Mouse (Mus musculus) megakaryocyte, adult 5-6 weeks (primary cell): ENCODE data around the gene Prrc2a. TPM values are rescaled to one million over a fixed set of nuclear protein-coding genes. Genes with fewer than 3 reads are reported as not detected.
A peak's percentile ranks its signal among the peaks of the same experiment; 100 is the strongest.

Source experiments
- ATAC-seq: 2 replicates; pipeline ENCODE4 v1.8.0; 2016; ENCODE audit warnings: mild to moderate bottlenecking, inconsistent platforms; ENCODE audit not compliant: poor library complexity, severe bottlenecking
- total RNA-seq, 2 experiments: library from RNA; stranded (forward) in 1 of 2; stranded (reverse) in 1 of 2; fragments of 153-499, 151-499 nt in 1 of 2; fragments of 221-1000, 200-1000 nt in 1 of 2; gene quantifications; 2 replicates each; pipeline versions ENCODE4 v1.2.3 to v1.2.4; 2015 to 2017

The Prrc2a gene
- total RNA-seq, 2 experiments from 2014 or later, result 35.8 to 172 TPM

- no peak for ATAC-seq
Observed at GRCm38 (mm10) chr17:35106522-35106921, 58.2 kb downstream of the Prrc2a start.

GRCm38 (mm10) chr17:35105740-35106389 lies 58.8 kb downstream of the Prrc2a start:
- peak; percentile 49; the same call in 1 of the 2 replicates for ATAC-seq

- ATAC-seq, result 0 out of 2 replicates have a peak, but pooled peaks have one; percentile 24
Observed at GRCm38 (mm10) chr17:35104754-35105153, 59.9 kb downstream of the Prrc2a start.

- no peak for ATAC-seq
Observed at GRCm38 (mm10) chr17:35104079-35104478, 60.6 kb downstream of the Prrc2a start.

- no peak for ATAC-seq
Observed at GRCm38 (mm10) chr17:35103221-35103690, 61.4 kb downstream of the Prrc2a start.

GRCm38 (mm10) chr17:35102299-35102698 lies 62.4 kb downstream of the Prrc2a start:
- no peak for ATAC-seq

- no peak for ATAC-seq
Observed at GRCm38 (mm10) chr17:35101161-35101560, 63.5 kb downstream of the Prrc2a start.

GRCm38 (mm10) chr17:35100196-35100765 lies 64.4 kb downstream of the Prrc2a start:
- no peak for ATAC-seq

Other genes starting within 250 kb of the Prrc2a start
Only the 30 nearest of the 38 such genes appear.
- gene Vars, start 163.9 kb downstream of the Prrc2a start, total RNA-seq (2015), result 42.2 and 61.8 TPM in 2 replicates
- 110 and 165 TPM in 2 replicates for gene Vars, start 163.9 kb downstream of the Prrc2a start, total RNA-seq (2017)
- 0.07 TPM in 1 of 2 replicates, not detected in the other for gene Vwa7, start 148.3 kb downstream of the Prrc2a start, total RNA-seq (2015)
- 0.11 TPM in 1 of 2 replicates, not detected in the other for gene Vwa7, start 148.3 kb downstream of the Prrc2a start, total RNA-seq (2017)
- gene Sapcd1, start 136.9 kb downstream of the Prrc2a start, total RNA-seq (2015), result 1.4 and 1.5 TPM in 2 replicates
- 0.22 TPM in 1 of 2 replicates, not detected in the other for gene Sapcd1, start 136.9 kb downstream of the Prrc2a start, total RNA-seq (2017)
- 7.4 and 7.5 TPM in 2 replicates for gene Msh5, start 118.2 kb downstream of the Prrc2a start, total RNA-seq (2015)
- gene Msh5, start 118.2 kb downstream of the Prrc2a start, total RNA-seq (2017), result 3.6 and 6.3 TPM in 2 replicates
- gene Clic1, start 114.9 kb downstream of the Prrc2a start, total RNA-seq (2015), result 415 and 463 TPM in 2 replicates
- 386 and 405 TPM in 2 replicates for gene Clic1, start 114.9 kb downstream of the Prrc2a start, total RNA-seq (2017)
- gene Ddah2, start 105.9 kb downstream of the Prrc2a start, total RNA-seq (2015), result 2.2 and 3.1 TPM in 2 replicates
- 1.2 and 2.7 TPM in 2 replicates for gene Ddah2, start 105.9 kb downstream of the Prrc2a start, total RNA-seq (2017)
- gene Ly6g6c, start 99.5 kb downstream of the Prrc2a start, total RNA-seq (2015), result not detected in 2 replicates
- not detected in 2 replicates for gene Ly6g6c, start 99.5 kb downstream of the Prrc2a start, total RNA-seq (2017)
- gene Mpig6b, start 98.7 kb downstream of the Prrc2a start, total RNA-seq (2015), result not detected in 2 replicates
- gene Mpig6b, start 98.7 kb downstream of the Prrc2a start, total RNA-seq (2017), result not detected in 2 replicates
- gene Ly6g6e, start 88.0 kb downstream of the Prrc2a start, total RNA-seq (2015), result not detected in 2 replicates
- not detected in 2 replicates for gene Ly6g6e, start 88.0 kb downstream of the Prrc2a start, total RNA-seq (2017)
- not detected in 2 replicates for gene Ly6g6d, start 86.8 kb downstream of the Prrc2a start, total RNA-seq (2015)
- not detected in 2 replicates for gene Ly6g6d, start 86.8 kb downstream of the Prrc2a start, total RNA-seq (2017)
- not detected in 2 replicates for gene Ly6g6f, start 79.3 kb downstream of the Prrc2a start, total RNA-seq (2015)
- not detected in 2 replicates for gene Ly6g6f, start 79.3 kb downstream of the Prrc2a start, total RNA-seq (2017)
- 17.6 and 21.3 TPM in 2 replicates for gene Abhd16a, start 75.6 kb downstream of the Prrc2a start, total RNA-seq (2015)
- 18.0 and 20.4 TPM in 2 replicates for gene Abhd16a, start 75.6 kb downstream of the Prrc2a start, total RNA-seq (2017)
- gene Ly6g5c, start 56.6 kb downstream of the Prrc2a start, total RNA-seq (2015), result not detected in 2 replicates
- not detected in 2 replicates for gene Ly6g5c, start 56.6 kb downstream of the Prrc2a start, total RNA-seq (2017)
- 6.1 and 8.2 TPM in 2 replicates for gene Ly6g5b, start 49.5 kb downstream of the Prrc2a start, total RNA-seq (2015)
- gene Ly6g5b, start 49.5 kb downstream of the Prrc2a start, total RNA-seq (2017), result 1.4 and 1.8 TPM in 2 replicates
- gene Gpank1, start 43.4 kb downstream of the Prrc2a start, total RNA-seq (2015), result 22.6 and 24.6 TPM in 2 replicates
- 48.5 and 50.0 TPM in 2 replicates for gene Gpank1, start 43.4 kb downstream of the Prrc2a start, total RNA-seq (2017)
- gene Csnk2b, start 42.8 kb downstream of the Prrc2a start, total RNA-seq (2015), result 404 and 428 TPM in 2 replicates
- 323 and 362 TPM in 2 replicates for gene Csnk2b, start 42.8 kb downstream of the Prrc2a start, total RNA-seq (2017)
- gene D17H6S53E, start 38.5 kb downstream of the Prrc2a start, total RNA-seq (2015), result 4.5 and 4.7 TPM in 2 replicates
- gene D17H6S53E, start 38.5 kb downstream of the Prrc2a start, total RNA-seq (2017), result 13.0 and 26.1 TPM in 2 replicates
- gene Apom, start 32.8 kb downstream of the Prrc2a start, total RNA-seq (2015), result 0.38 TPM in 1 of 2 replicates, not detected in the other
- 0.26 TPM in 1 of 2 replicates, not detected in the other for gene Apom, start 32.8 kb downstream of the Prrc2a start, total RNA-seq (2017)
- gene Bag6, start 29.7 kb downstream of the Prrc2a start, total RNA-seq (2015), result 87.9 and 91.7 TPM in 2 replicates
- gene Bag6, start 29.7 kb downstream of the Prrc2a start, total RNA-seq (2017), result 72.4 and 90.5 TPM in 2 replicates
- 78.7 and 81.4 TPM in 2 replicates for gene Aif1, start 11.2 kb upstream of the Prrc2a start, total RNA-seq (2015)
- 103 and 120 TPM in 2 replicates for gene Aif1, start 11.2 kb upstream of the Prrc2a start, total RNA-seq (2017)
- 425 and 434 TPM in 2 replicates for gene Lst1, start 23.5 kb upstream of the Prrc2a start, total RNA-seq (2015)
- 495 and 596 TPM in 2 replicates for gene Lst1, start 23.5 kb upstream of the Prrc2a start, total RNA-seq (2017)
- gene Ltb, start 29.5 kb upstream of the Prrc2a start, total RNA-seq (2015), result 11.7 and 13.3 TPM in 2 replicates
- 7.3 and 11.2 TPM in 2 replicates for gene Ltb, start 29.5 kb upstream of the Prrc2a start, total RNA-seq (2017)
- gene Tnf, start 37.1 kb upstream of the Prrc2a start, total RNA-seq (2015), result 33.1 and 34.6 TPM in 2 replicates
- gene Tnf, start 37.1 kb upstream of the Prrc2a start, total RNA-seq (2017), result 28.2 and 30.0 TPM in 2 replicates
- gene Lta, start 40.5 kb upstream of the Prrc2a start, total RNA-seq (2015), result 0.11 TPM in 1 of 2 replicates, not detected in the other
- gene Lta, start 40.5 kb upstream of the Prrc2a start, total RNA-seq (2017), result 0.24 TPM in 1 of 2 replicates, not detected in the other
- 0.76 and 2.5 TPM in 2 replicates for gene Gm16181, start 55.9 kb upstream of the Prrc2a start, total RNA-seq (2015)
- gene Gm16181, start 55.9 kb upstream of the Prrc2a start, total RNA-seq (2017), result 0.88 and 4.0 TPM in 2 replicates
- 6.2 and 6.9 TPM in 2 replicates for gene Atp6v1g2, start 68.8 kb upstream of the Prrc2a start, total RNA-seq (2015)
- 3.0 and 3.6 TPM in 2 replicates for gene Atp6v1g2, start 68.8 kb upstream of the Prrc2a start, total RNA-seq (2017)
- 2.2 and 4.5 TPM in 2 replicates for gene Nfkbil1, start 70.9 kb upstream of the Prrc2a start, total RNA-seq (2015)
- gene Nfkbil1, start 70.9 kb upstream of the Prrc2a start, total RNA-seq (2017), result 10.2 and 13.3 TPM in 2 replicates
- gene Ddx39b, start 76.8 kb upstream of the Prrc2a start, total RNA-seq (2015), result 166 TPM in 2 replicates
- 115 and 125 TPM in 2 replicates for gene Ddx39b, start 76.8 kb upstream of the Prrc2a start, total RNA-seq (2017)
- 572 and 605 TPM in 2 replicates for gene H2-D1, start 97.8 kb upstream of the Prrc2a start, total RNA-seq (2015)
- 1,046 and 1,120 TPM in 2 replicates for gene H2-D1, start 97.8 kb upstream of the Prrc2a start, total RNA-seq (2017)
- gene H2-Q1, start 155.5 kb upstream of the Prrc2a start, total RNA-seq (2015), result not detected in 2 replicates
- not detected in 2 replicates for gene H2-Q1, start 155.5 kb upstream of the Prrc2a start, total RNA-seq (2017)